In genomic region chr11:106267871-106268270, GRCm38 (mm10) we compare ENCODE assay signal across 9 mouse cellular contexts. TPM values are rescaled to one million over a fixed set of nuclear protein-coding genes. Genes with fewer than 3 reads are reported as not detected.
A peak's percentile ranks its signal among the peaks of the same experiment; 100 is the strongest.
DNase-seq lines count a peak whose midpoint lies in the region; ATAC-seq and TF ChIP-seq lines count a peak whose summit lies in the region.
"Had no signal": no experiment of that assay in that cellular context is flagged by ENCODE, and none has a peak within 500 bp of the region (broad histone marks: within the 10 kb centered on the region; RNA-seq: fewer than 3 reads in every experiment).

No protein-coding gene starts in this region.

- H3K9me3 ChIP-seq in midbrain, embryonic 10.5 days (replicated peaks) = no peaks in the 10 kb centered on the region
- no peaks in the 10 kb centered on the region for H3K9me3 ChIP-seq in midbrain, embryonic 16.5 days (replicated peaks; ENCODE audit: control insufficient read depth, low read length, poor library complexity, severe bottlenecking)
- no peaks in the 10 kb centered on the region for H3K9me3 ChIP-seq in embryonic facial prominence, embryonic 15.5 days (replicated peaks)
- no peaks in the 10 kb centered on the region for H3K9me3 ChIP-seq in intestine, postnatal 0 days (ENCODE audit: control insufficient read depth)
- no peaks in the 10 kb centered on the region for H3K9me3 ChIP-seq in stomach, embryonic 16.5 days (replicated peaks; ENCODE audit: control insufficient read depth, low read length)

- H3K4me2 ChIP-seq in midbrain, embryonic 16.5 days (ENCODE audit: low read length) = no peak overlapping the region
- peak overlapping the region; percentile 44 for H3K4me2 ChIP-seq in embryonic facial prominence, embryonic 15.5 days (replicated peaks)
- H3K4me2 ChIP-seq in intestine, postnatal 0 days (replicated peaks; ENCODE audit: low read depth) = peak overlapping the region; percentile 35; the same call in 1 of the 2 replicates
- peak overlapping the region; percentile 41 for H3K4me2 ChIP-seq in stomach, embryonic 16.5 days (ENCODE audit: low read depth, low read length)

- no peak overlapping the region for H3K4me3 ChIP-seq in midbrain, embryonic 10.5 days
- H3K4me3 ChIP-seq in midbrain, embryonic 16.5 days (ENCODE audit: low read depth, low read length) = no peak overlapping the region
- H3K4me3 ChIP-seq in embryonic facial prominence, embryonic 15.5 days (replicated peaks) = peak overlapping the region; percentile 13; the same call in 1 of the 2 replicates
- H3K4me3 ChIP-seq in intestine, postnatal 0 days (ENCODE audit: low read depth, low read length) = no peak overlapping the region
- peak overlapping the region; percentile 17 for H3K4me3 ChIP-seq in stomach, embryonic 16.5 days (replicated peaks; ENCODE audit: low read length)

- TF ChIP-seq CTCF in intestine, postnatal 0 days (IDR thresholded peaks at IDR 0.05; ENCODE audit: low read depth) = no peak

- H3K27ac ChIP-seq in midbrain, embryonic 10.5 days (replicated peaks) = peak overlapping the region; percentile 69; the same call in 1 of the 2 replicates
- no peak overlapping the region for H3K27ac ChIP-seq in midbrain, embryonic 16.5 days (ENCODE audit: low read length)
- peak overlapping the region; percentile 89 for H3K27ac ChIP-seq in embryonic facial prominence, embryonic 15.5 days (replicated peaks)
- 0 out of 2 replicates have a peak overlapping the region, but pooled peaks have one; percentile 21 for H3K27ac ChIP-seq in intestine, postnatal 0 days (ENCODE audit: low read depth, low read length)
- peak overlapping the region; percentile 96 for H3K27ac ChIP-seq in stomach, embryonic 16.5 days (ENCODE audit: low read length)

- no peak overlapping the region for H3K9ac ChIP-seq in midbrain, embryonic 16.5 days (ENCODE audit: low read depth, low read length)
- H3K9ac ChIP-seq in embryonic facial prominence, embryonic 15.5 days = no peak overlapping the region
- H3K9ac ChIP-seq in intestine, postnatal 0 days (ENCODE audit: low read depth, low read length) = no peak overlapping the region
- peak overlapping the region; percentile 64 for H3K9ac ChIP-seq in stomach, embryonic 16.5 days (ENCODE audit: low read length)

- peaks cover 63% of the 10 kb centered on the region for H3K36me3 ChIP-seq in midbrain, embryonic 10.5 days
- H3K36me3 ChIP-seq in midbrain, embryonic 16.5 days (ENCODE audit: control insufficient read depth, insufficient read depth, low read length) = peaks cover 35% of the 10 kb centered on the region
- H3K36me3 ChIP-seq in embryonic facial prominence, embryonic 15.5 days = peaks cover 44% of the 10 kb centered on the region
- H3K36me3 ChIP-seq in intestine, postnatal 0 days (ENCODE audit: control insufficient read depth, insufficient read depth) = peaks cover 45% of the 10 kb centered on the region
- H3K36me3 ChIP-seq in stomach, embryonic 16.5 days (ENCODE audit: control insufficient read depth, insufficient read depth, low read length) = peaks cover 39% of the 10 kb centered on the region

- H3K27me3 ChIP-seq in midbrain, embryonic 10.5 days (ENCODE audit: low read depth, poor library complexity, severe bottlenecking) = no peaks in the 10 kb centered on the region
- H3K27me3 ChIP-seq in midbrain, embryonic 16.5 days (ENCODE audit: control insufficient read depth, insufficient read depth, low read depth, low read length) = no peaks in the 10 kb centered on the region
- no peaks in the 10 kb centered on the region for H3K27me3 ChIP-seq in embryonic facial prominence, embryonic 15.5 days
- H3K27me3 ChIP-seq in intestine, postnatal 0 days (replicated peaks; ENCODE audit: control insufficient read depth, insufficient read depth, low read length) = no peaks in the 10 kb centered on the region
- no peaks in the 10 kb centered on the region for H3K27me3 ChIP-seq in stomach, embryonic 16.5 days (ENCODE audit: control insufficient read depth, insufficient read depth, low read length)

- DNase-seq in midbrain, embryonic 10.5 days (ENCODE audit: low spot score) = no peak
- no peak for DNase-seq in layer of hippocampus, postnatal 14 days (ENCODE audit: low spot score in 2 of 2)
- no peak for DNase-seq in right cerebral cortex, adult 18-20 months

- peaks cover 49% of the 10 kb centered on the region for H3K4me1 ChIP-seq in midbrain, embryonic 10.5 days
- peaks cover 22% of the 10 kb centered on the region for H3K4me1 ChIP-seq in midbrain, embryonic 16.5 days (ENCODE audit: control insufficient read depth, insufficient read depth, low read length)
- H3K4me1 ChIP-seq in embryonic facial prominence, embryonic 15.5 days = peaks cover 42% of the 10 kb centered on the region
- no peaks in the 10 kb centered on the region; the same call in none of the 2 replicates for H3K4me1 ChIP-seq in intestine, postnatal 0 days (replicated peaks; ENCODE audit: control insufficient read depth, insufficient read depth, low read length)
- H3K4me1 ChIP-seq in stomach, embryonic 16.5 days (ENCODE audit: control insufficient read depth, insufficient read depth, low read length) = peaks cover 45% of the 10 kb centered on the region

- no peak for ATAC-seq in midbrain, embryonic 16.5 days
- ATAC-seq in embryonic facial prominence, embryonic 15.5 days (ENCODE audit: insufficient number of reproducible peaks, low FRiP score, low TSS enrichment, low read depth) = no peak
- no peak for ATAC-seq in intestine, postnatal 0 days
- no peak for ATAC-seq in stomach, embryonic 16.5 days (ENCODE audit: insufficient read depth, low FRiP score)
- ATAC-seq: activated CD4-positive, CD25-positive, alpha-beta regulatory T cell, adult 4 months had no signal

- WGBS in midbrain, embryonic 10.5 days = 83% methylated on average over 5 of the region's 5 CpGs
- WGBS in midbrain, embryonic 16.5 days = 67% methylated on average over 5 of the region's 5 CpGs
- WGBS in embryonic facial prominence, embryonic 15.5 days = 69% methylated on average over 5 of the region's 5 CpGs
- WGBS in intestine, postnatal 0 days = 76% methylated on average over 5 of the region's 5 CpGs
- 58% methylated on average over 5 of the region's 5 CpGs for WGBS in stomach, embryonic 16.5 days

RNA-seq across cellular contexts. Expression of gene Smarcd2, which starts 4.9 kb away (rescaled TPM):
- 19.3 and 20.0 TPM in 2 replicates for polyA plus RNA-seq in midbrain, embryonic 10.5 days (2016; fragmentation: Nextera tagmentation; extraction: Ambion mirVana)
- polyA plus RNA-seq in midbrain, embryonic 16.5 days (2015; fragmentation: Nextera tagmentation; extraction: Ambion mirVana) = 7.1 and 7.8 TPM in 2 replicates
- 120 TPM in 2 replicates for polyA plus RNA-seq in embryonic facial prominence, embryonic 15.5 days (2015; fragmentation: Nextera tagmentation; extraction: Ambion mirVana)
- 25.3 and 26.3 TPM in 2 replicates for polyA plus RNA-seq in intestine, postnatal 0 days (2015; fragmentation: Nextera tagmentation; extraction: Ambion mirVana)
- polyA plus RNA-seq in stomach, embryonic 16.5 days (2015; fragmentation: Nextera tagmentation; extraction: Ambion mirVana) = 53.8 and 58.1 TPM in 2 replicates
- 10 to 100 TPM; 23.8 to 24.0 TPM for total RNA-seq in layer of hippocampus, postnatal 14 days (2021)

RNA-seq across cellular contexts. Expression of gene Tcam1, which starts 8.6 kb away (rescaled TPM):
- polyA plus RNA-seq in midbrain, embryonic 10.5 days (2016; fragmentation: Nextera tagmentation; extraction: Ambion mirVana) = 0.06 and 0.15 TPM in 2 replicates
- polyA plus RNA-seq in midbrain, embryonic 16.5 days (2015; fragmentation: Nextera tagmentation; extraction: Ambion mirVana) = 0.05 and 0.21 TPM in 2 replicates
- polyA plus RNA-seq in embryonic facial prominence, embryonic 15.5 days (2015; fragmentation: Nextera tagmentation; extraction: Ambion mirVana) = 0.46 and 0.71 TPM in 2 replicates
- 0.09 TPM in 1 of 2 replicates, not detected in the other for polyA plus RNA-seq in intestine, postnatal 0 days (2015; fragmentation: Nextera tagmentation; extraction: Ambion mirVana)
- polyA plus RNA-seq in stomach, embryonic 16.5 days (2015; fragmentation: Nextera tagmentation; extraction: Ambion mirVana) = 0.21 TPM in 2 replicates
- total RNA-seq in layer of hippocampus, postnatal 14 days (2021) = under 1 TPM; 0.21 to 0.29 TPM

RNA-seq across cellular contexts. Expression of gene Psmc5, which starts 11.9 kb away (rescaled TPM):
- 408 and 433 TPM in 2 replicates for polyA plus RNA-seq in midbrain, embryonic 10.5 days (2016; fragmentation: Nextera tagmentation; extraction: Ambion mirVana)
- polyA plus RNA-seq in midbrain, embryonic 16.5 days (2015; fragmentation: Nextera tagmentation; extraction: Ambion mirVana) = 278 and 285 TPM in 2 replicates
- 279 and 291 TPM in 2 replicates for polyA plus RNA-seq in embryonic facial prominence, embryonic 15.5 days (2015; fragmentation: Nextera tagmentation; extraction: Ambion mirVana)
- polyA plus RNA-seq in intestine, postnatal 0 days (2015; fragmentation: Nextera tagmentation; extraction: Ambion mirVana) = 160 and 168 TPM in 2 replicates
- polyA plus RNA-seq in stomach, embryonic 16.5 days (2015; fragmentation: Nextera tagmentation; extraction: Ambion mirVana) = 257 and 260 TPM in 2 replicates
- total RNA-seq in layer of hippocampus, postnatal 14 days (2021) = 100 to 1,000 TPM; 137 to 141 TPM

RNA-seq across cellular contexts. Expression of gene Ftsj3, which starts 12.0 kb away (rescaled TPM):
- polyA plus RNA-seq in midbrain, embryonic 10.5 days (2016; fragmentation: Nextera tagmentation; extraction: Ambion mirVana) = 78.1 and 83.8 TPM in 2 replicates
- polyA plus RNA-seq in midbrain, embryonic 16.5 days (2015; fragmentation: Nextera tagmentation; extraction: Ambion mirVana) = 34.0 and 38.0 TPM in 2 replicates
- polyA plus RNA-seq in embryonic facial prominence, embryonic 15.5 days (2015; fragmentation: Nextera tagmentation; extraction: Ambion mirVana) = 53.7 and 54.7 TPM in 2 replicates
- 16.6 and 18.3 TPM in 2 replicates for polyA plus RNA-seq in intestine, postnatal 0 days (2015; fragmentation: Nextera tagmentation; extraction: Ambion mirVana)
- 46.4 and 50.9 TPM in 2 replicates for polyA plus RNA-seq in stomach, embryonic 16.5 days (2015; fragmentation: Nextera tagmentation; extraction: Ambion mirVana)
- 10 to 100 TPM; 31.0 to 36.6 TPM for total RNA-seq in layer of hippocampus, postnatal 14 days (2021)

RNA-seq across cellular contexts. Expression of gene Gh, which starts 33.8 kb away (rescaled TPM):
- not detected in 2 replicates for polyA plus RNA-seq in midbrain, embryonic 10.5 days (2016; fragmentation: Nextera tagmentation; extraction: Ambion mirVana)
- polyA plus RNA-seq in midbrain, embryonic 16.5 days (2015; fragmentation: Nextera tagmentation; extraction: Ambion mirVana) = 1.2 TPM in 1 of 2 replicates, not detected in the other
- polyA plus RNA-seq in embryonic facial prominence, embryonic 15.5 days (2015; fragmentation: Nextera tagmentation; extraction: Ambion mirVana) = not detected in 2 replicates
- not detected in 2 replicates for polyA plus RNA-seq in intestine, postnatal 0 days (2015; fragmentation: Nextera tagmentation; extraction: Ambion mirVana)
- polyA plus RNA-seq in stomach, embryonic 16.5 days (2015; fragmentation: Nextera tagmentation; extraction: Ambion mirVana) = not detected in 2 replicates
- total RNA-seq in layer of hippocampus, postnatal 14 days (2021) = not detected
- polyA plus RNA-seq: activated CD4-positive, CD25-positive, alpha-beta regulatory T cell, adult 4 months; heart, embryonic 16.5 days had no signal

Comparison
In these comparisons a context has a peak if more than half of its experiments do, and no peak if none do; other contexts are left out.
1. H3K4me3 ChIP-seq: peak in embryonic facial prominence, embryonic 15.5 days (single experiment) and stomach, embryonic 16.5 days (single experiment); none in midbrain, embryonic 10.5 days (single experiment), midbrain, embryonic 16.5 days (single experiment) and intestine, postnatal 0 days (single experiment).